25 mouse cellular contexts compared by ENCODE assay signal in the genomic region with DNA sequence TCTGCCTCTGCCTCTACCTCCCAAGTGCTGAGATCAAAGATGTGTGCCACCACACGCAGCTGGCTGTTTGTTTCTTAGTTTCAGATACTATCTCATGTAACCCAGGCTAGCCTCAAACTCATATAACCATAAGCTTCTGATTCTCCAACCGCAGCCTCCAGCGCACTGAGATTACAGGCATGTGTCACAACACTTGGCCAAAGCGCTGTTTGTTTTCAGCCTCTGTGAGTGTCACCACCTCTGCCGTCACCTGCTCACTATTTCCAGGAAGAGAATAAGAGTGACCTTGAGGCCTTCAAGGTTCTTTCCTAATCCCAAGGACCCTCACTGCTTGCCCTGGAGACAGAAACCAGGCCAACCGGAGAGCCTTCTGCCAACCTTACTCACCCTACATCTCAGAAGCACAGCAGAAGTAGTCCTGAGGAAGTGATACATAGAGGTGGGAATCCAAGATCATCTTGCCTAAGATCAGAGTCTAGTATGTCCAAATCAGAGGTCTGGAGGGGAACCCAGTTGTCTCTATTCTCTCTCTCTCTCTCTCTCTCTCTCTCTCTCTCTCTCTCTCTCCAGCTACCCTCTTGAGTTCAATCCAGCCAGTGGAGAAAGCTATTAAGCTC. TPM values are rescaled to one million over a fixed set of nuclear protein-coding genes. Genes with fewer than 3 reads are reported as not detected.
"Had no signal": no experiment of that assay in that cellular context is flagged by ENCODE, and none has a peak within 500 bp of the region (broad histone marks: within the 10 kb centered on the region; RNA-seq: fewer than 3 reads in every experiment).

No protein-coding gene starts in this region.

- H3K4me3 ChIP-seq: liver, embryonic 13.5 days; liver, embryonic 15.5 days; midbrain, embryonic 10.5 days; midbrain, embryonic 12.5 days; myocyte; neural tube, embryonic 13.5 days; neural tube, embryonic 15.5 days; stomach, embryonic 15.5 days had no signal

- H3K36me3 ChIP-seq: liver, embryonic 13.5 days; liver, embryonic 15.5 days; midbrain, embryonic 10.5 days; midbrain, embryonic 12.5 days; neural tube, embryonic 13.5 days; neural tube, embryonic 15.5 days; stomach, embryonic 15.5 days had no signal

- H3K9me3 ChIP-seq: liver, embryonic 13.5 days; liver, embryonic 15.5 days; midbrain, embryonic 10.5 days; midbrain, embryonic 12.5 days; neural tube, embryonic 13.5 days; neural tube, embryonic 15.5 days; stomach, embryonic 15.5 days had no signal

- H3K9ac ChIP-seq: liver, embryonic 13.5 days; liver, embryonic 15.5 days; lung, embryonic 14.5 days; midbrain, embryonic 12.5 days; neural tube, embryonic 13.5 days; neural tube, embryonic 15.5 days; stomach, embryonic 15.5 days had no signal

- DNase-seq: liver, embryonic 13.5 days; lung, adult 18-20 months; lung, embryonic 14.5 days; lung, postnatal 10 days; lung, postnatal 4 days; midbrain, embryonic 14.5 days; right cerebral cortex, adult 18-20 months; right cerebral cortex, postnatal 25 days; right cerebral cortex, postnatal 4 days; spleen, adult 18-20 months; thymus, adult 2 months; thymus, postnatal 25 days; thymus, postnatal 4 days had no signal

- H3K4me1 ChIP-seq: neural tube, embryonic 13.5 days; neural tube, embryonic 15.5 days had no signal

- H3K4me2 ChIP-seq: liver, embryonic 13.5 days; liver, embryonic 15.5 days; lung, embryonic 14.5 days; midbrain, embryonic 12.5 days; neural tube, embryonic 13.5 days; neural tube, embryonic 15.5 days; stomach, embryonic 15.5 days had no signal

- H3K27ac ChIP-seq: liver, embryonic 13.5 days; liver, embryonic 15.5 days; midbrain, embryonic 12.5 days; neural tube, embryonic 13.5 days; neural tube, embryonic 15.5 days; stomach, embryonic 15.5 days had no signal

- ATAC-seq: midbrain, embryonic 16.5 days had no signal

- H3K27me3 ChIP-seq: midbrain, embryonic 12.5 days; neural tube, embryonic 13.5 days; neural tube, embryonic 15.5 days; stomach, embryonic 15.5 days had no signal

RNA-seq across cellular contexts. Expression of a gene that starts 9.1 kb away (rescaled TPM):
- total RNA-seq: megakaryocyte-erythroid progenitor cell, adult 5-6 weeks had no signal
- polyA plus RNA-seq: liver, embryonic 13.5 days; liver, embryonic 15.5 days; midbrain, embryonic 10.5 days; midbrain, embryonic 12.5 days; myocyte; neural tube, embryonic 11.5 days; neural tube, embryonic 13.5 days; small intestine, adult 2 months; urinary bladder, adult 2 months had no signal
